Mouse (Mus musculus): ENCODE measurements at regions not wholly inside any gene's neighbourhood (a gene's known extent, or its start where the extent isn't known, plus 50 kb on each side); places are given as distances from the start of the nearest gene placed in this dataset.

DNA sequence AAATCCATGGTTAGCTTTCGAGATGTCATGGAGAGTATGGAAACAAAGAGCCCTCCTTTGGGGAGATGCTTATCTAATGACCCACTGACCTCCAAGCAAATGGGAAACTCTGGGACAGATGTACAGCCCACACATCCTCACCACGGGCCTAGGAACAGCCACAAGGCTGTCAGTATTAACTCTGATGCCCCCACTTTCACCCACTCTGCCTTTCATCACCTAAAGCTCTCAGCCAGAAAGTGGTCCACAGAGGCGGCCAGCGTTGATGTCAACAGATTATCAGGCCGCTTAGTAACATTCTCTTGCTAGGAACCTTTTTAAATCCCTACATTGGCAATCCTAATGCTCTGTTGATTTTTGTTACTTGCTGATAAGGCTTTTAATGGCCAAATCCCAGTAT is 1210.6 kb downstream of the Diaph3 start:
- no peak for TF ChIP-seq MYC (IDR thresholded peaks at IDR 0.05; ENCODE audit: low read depth, low read length)
- no peak for TF ChIP-seq POLR2A (IDR thresholded peaks at IDR 0.05; ENCODE audit: control insufficient read depth in 1 of 2, insufficient read depth in 1 of 2, low read depth in 1 of 2, low read length in 2 of 2, poor library complexity in 1 of 2)

All from MEL (cell line).